Mouse (Mus musculus) MEL (cell line): Measurements from ENCODE around the gene Pou5f1.

Experiments
- CHD1 ChIP-seq: IDR thresholded peaks from 2 replicates; pipeline ENCODE4 v1.6.1; 2012; ENCODE audit warnings: low read depth, mild to moderate bottlenecking, inconsistent platforms, low read length, improper control_type of control experiment
- CTCF ChIP-seq, 3 experiments: IDR thresholded peaks in 2 of 3; conservative IDR thresholded peaks in 1 of 3; 2 replicates each; pipeline ENCODE4 v1.5.1; 2011 to 2012; ENCODE audit warnings: low read length in 3 of 3, low read depth in 2 of 3, mild to moderate bottlenecking in 2 of 3, improper control_type of control experiment in 1 of 3, inconsistent platforms in 1 of 3, mixed read lengths in 1 of 3, moderate library complexity in 1 of 3; ENCODE audit not compliant: control insufficient read depth in 1 of 3, insufficient read depth in 1 of 3, poor library complexity in 1 of 3, severe bottlenecking in 1 of 3
- EP300 ChIP-seq, 2 experiments: IDR thresholded peaks; 2 replicates each; pipeline ENCODE4 v1.6.1; 2011; ENCODE audit warnings: improper control_type of control experiment in 2 of 2, low read length in 2 of 2, low read depth in 1 of 2, mild to moderate bottlenecking in 1 of 2
- GATA1 ChIP-seq: IDR thresholded peaks from 2 replicates; pipeline ENCODE4 v1.6.1; 2011; ENCODE audit warnings: low read depth, low read length, improper control_type of control experiment
- JUND ChIP-seq: IDR thresholded peaks from 2 replicates; pipeline ENCODE4 v1.6.1; 2011; ENCODE audit warnings: low read depth, mild to moderate bottlenecking, improper control_type of control experiment, low read length
- MAX ChIP-seq: IDR thresholded peaks from 2 replicates; pipeline ENCODE4 v1.6.1; 2011; ENCODE audit warnings: low read length, improper control_type of control experiment
- MYC ChIP-seq: IDR thresholded peaks from 2 replicates; pipeline ENCODE4 v1.6.1; 2011; ENCODE audit warnings: low read depth, mild to moderate bottlenecking, low read length, improper control_type of control experiment, moderate library complexity
- POLR2A ChIP-seq, 2 experiments: IDR thresholded peaks; 2 replicates each; pipeline ENCODE4 v1.6.1; 2011 to 2012; ENCODE audit warnings: low read length in 2 of 2, mild to moderate bottlenecking in 2 of 2, control low read depth in 1 of 2, improper control_type of control experiment in 1 of 2, low read depth in 1 of 2, moderate library complexity in 1 of 2; ENCODE audit not compliant: control insufficient read depth in 1 of 2, insufficient read depth in 1 of 2, poor library complexity in 1 of 2
- POLR2AphosphoS5 ChIP-seq: IDR thresholded peaks from 2 replicates; pipeline ENCODE4 v1.6.1; 2012; ENCODE audit warnings: low read depth, borderline replicate concordance, mild to moderate bottlenecking, inconsistent platforms, low read length, moderate library complexity, mixed read lengths
- RAD21 ChIP-seq: IDR thresholded peaks from 2 replicates; pipeline ENCODE4 v1.6.1; 2011; ENCODE audit warnings: mild to moderate bottlenecking, low read depth, low read length, improper control_type of control experiment
- ZMIZ1 ChIP-seq: IDR thresholded peaks from 2 replicates; pipeline ENCODE4 v1.6.1; 2012; ENCODE audit warnings: low read depth, mild to moderate bottlenecking, inconsistent platforms, low read length, improper control_type of control experiment, moderate library complexity

GRCm38 (mm10) chr17:35548636-35549035 lies 42.8 kb downstream of the Pou5f1 start:
- TF ChIP-seq POLR2A (IDR thresholded peaks at IDR 0.05; ENCODE audit: control insufficient read depth in 1 of 2, insufficient read depth in 1 of 2, low read depth in 1 of 2, low read length in 2 of 2, poor library complexity in 1 of 2) (no peak), ZMIZ1 (no peak), POLR2AphosphoS5 (no peak), CTCF (IDR thresholded peaks at IDR 0.05 in 2 of 3, conservative IDR thresholded peaks at IDR 0.05 in 1 of 3; ENCODE audit: control insufficient read depth in 1 of 3, insufficient read depth in 1 of 3, low read depth in 2 of 3, low read length in 3 of 3, poor library complexity in 1 of 3, severe bottlenecking in 1 of 3) (no peak), GATA1 (no peak), CHD1 (no peak), JUND (no peak), RAD21 (no peak), EP300 (IDR thresholded peaks at IDR 0.05; ENCODE audit: low read depth in 1 of 2, low read length in 2 of 2) (no peak), MAX (no peak), MYC (no peak)
